Mouse (Mus musculus): ENCODE data around the gene Scamp2. TPM values are rescaled to one million over a fixed set of nuclear protein-coding genes. Genes with fewer than 3 reads are reported as not detected.

The Scamp2 gene
- total RNA-seq, 2 experiments from 2014 or later, result 31.3 to 36.9 TPM

GRCm38 (mm10) chr9:57550126-57550862 is 10.4 kb upstream of the Scamp2 start:
- peak; percentile 62 for DNase-seq

GRCm38 (mm10) chr9:57552139-57552887 is 8.4 kb upstream of the Scamp2 start, which contains the start of gene Mpi:
TSS of gene Mpi (minus strand) at chr9:57552763.
- DNase-seq, result peak; percentile 45

- no peak for DNase-seq
Observed at GRCm38 (mm10) chr9:57553119-57553518, 7.6 kb upstream of the Scamp2 start.

GRCm38 (mm10) chr9:57554753-57555152 is 6.0 kb upstream of the Scamp2 start:
- no peak for DNase-seq

GRCm38 (mm10) chr9:57557215-57557614 is 3.5 kb upstream of the Scamp2 start:
- no peak for DNase-seq

GRCm38 (mm10) chr9:57558625-57559024 is 2.1 kb upstream of the Scamp2 start:
- no peak for DNase-seq

GRCm38 (mm10) chr9:57559568-57559967 is 1.2 kb upstream of the Scamp2 start:
- no peak for DNase-seq

GRCm38 (mm10) chr9:57560263-57560662 is 480 bp upstream of the Scamp2 start:
- no peak for DNase-seq

- DNase-seq, result no peak
Observed at GRCm38 (mm10) chr9:57561711-57562099, 962 bp downstream of the Scamp2 start.

GRCm38 (mm10) chr9:57562896-57563372 is 2.2 kb downstream of the Scamp2 start:
- DNase-seq, result peak; percentile 77

- DNase-seq, result no peak
Observed at GRCm38 (mm10) chr9:57564609-57565008, 3.9 kb downstream of the Scamp2 start.

- peak; percentile 54 for DNase-seq
Observed at GRCm38 (mm10) chr9:57565741-57566221, 5.0 kb downstream of the Scamp2 start.

GRCm38 (mm10) chr9:57566846-57567245 is 6.1 kb downstream of the Scamp2 start:
- no peak for DNase-seq

GRCm38 (mm10) chr9:57568500-57568899 is 7.8 kb downstream of the Scamp2 start:
- peak; percentile 72 for DNase-seq

GRCm38 (mm10) chr9:57574397-57574796 is 13.7 kb downstream of the Scamp2 start:
- DNase-seq, result no peak

GRCm38 (mm10) chr9:57575577-57575976 is 14.8 kb downstream of the Scamp2 start:
- no peak for DNase-seq

GRCm38 (mm10) chr9:57577144-57577849 is 16.6 kb downstream of the Scamp2 start:
- DNase-seq, result no peak

GRCm38 (mm10) chr9:57584991-57585390 is 24.2 kb downstream of the Scamp2 start:
- DNase-seq, result no peak

GRCm38 (mm10) chr9:57589224-57590126 is 28.7 kb downstream of the Scamp2 start, which contains the start of gene Ulk3:
TSS of gene Ulk3 (plus strand) at chr9:57589452.
- DNase-seq, result peak; percentile 81

GRCm38 (mm10) chr9:57590726-57591125 is 30.0 kb downstream of the Scamp2 start:
- DNase-seq, result no peak

GRCm38 (mm10) chr9:57593454-57594173 is 32.9 kb downstream of the Scamp2 start:
- no peak for DNase-seq

Data from gastrocnemius, postnatal 25 days (tissue).